Mouse (Mus musculus) olfactory bulb, adult 2 months (tissue): ENCODE results near the gene E330021D16Rik.

ENCODE experiments used
- CTCF ChIP-seq: fragments of 200-500 bp; IDR thresholded peaks from 2 replicates; pipeline ENCODE4 v1.5.1; 2012; ENCODE audit warnings: low read depth, mild to moderate bottlenecking, low read length, moderate library complexity; ENCODE audit not compliant: insufficient read depth
- POLR2A ChIP-seq: fragments of 200-500 bp; IDR thresholded peaks from 2 replicates; pipeline ENCODE4 v1.6.1; 2012; ENCODE audit warnings: mild to moderate bottlenecking, low read depth, low read length, moderate library complexity; ENCODE audit not compliant: insufficient read depth

- TF ChIP-seq POLR2A (no peak), CTCF (no peak)
Observed at GRCm38 (mm10) chr6:136383218-136383617, 32.2 kb downstream of the E330021D16Rik start.
